Mouse (Mus musculus) limb, embryonic 11.5 days (tissue): Measurements from ENCODE around the gene Rexo1. TPM values are rescaled to one million over a fixed set of nuclear protein-coding genes. Genes with fewer than 3 reads are reported as not detected.

Experiments used
- ATAC-seq: fragments of 200-750 bp; cut with Nextera tagmentation; 2 replicates; pipeline ENCODE4 v1.8.0; 2017; ENCODE audit warnings: low read depth; ENCODE audit not compliant: insufficient number of reproducible peaks, low FRiP score, low TSS enrichment
- DNase-seq: peaks from one replicate; pipeline ENCODE4 v3.0.0-alpha.2; 2015; ENCODE audit warnings: low spot score
- H3K27ac ChIP-seq: fragments of 300-500 bp; sonication (generic); replicated peaks from 2 replicates; pipeline ENCODE4 v1.5.1; 2014; ENCODE audit warnings: low read depth, mild to moderate bottlenecking, low read length
- H3K27me3 ChIP-seq: fragments of 300-500 bp; sonication (generic); 2 replicates; pipeline ENCODE4 v1.6.1; 2014; ENCODE audit warnings: mild to moderate bottlenecking, low read length, mixed read lengths; ENCODE audit not compliant: control insufficient read depth, insufficient read depth
- H3K36me3 ChIP-seq: fragments of 300-500 bp; sonication (generic); 2 replicates; pipeline ENCODE4 v1.6.1; 2014; ENCODE audit warnings: mild to moderate bottlenecking, low read length, moderate library complexity, mixed read lengths; ENCODE audit not compliant: control insufficient read depth, insufficient read depth
- H3K4me1 ChIP-seq: fragments of 300-500 bp; sonication (generic); 2 replicates; pipeline ENCODE4 v1.6.1; 2014; ENCODE audit warnings: low read length, mixed read lengths; ENCODE audit not compliant: control insufficient read depth, insufficient read depth
- H3K4me2 ChIP-seq: fragments of 300-500 bp; sonication (generic); 2 replicates; pipeline ENCODE4 v1.6.1; 2014; ENCODE audit warnings: low read depth, mild to moderate bottlenecking, moderate library complexity; ENCODE audit not compliant: severe bottlenecking
- H3K4me3 ChIP-seq: fragments of 300-500 bp; sonication (generic); 2 replicates; pipeline ENCODE4 v1.5.1; 2014; ENCODE audit warnings: low read depth, low read length
- H3K9ac ChIP-seq: fragments of 300-500 bp; sonication (generic); 2 replicates; pipeline ENCODE4 v1.6.1; 2014; ENCODE audit warnings: mild to moderate bottlenecking, low read length
- H3K9me3 ChIP-seq: fragments of 300-500 bp; sonication (generic); 2 replicates; pipeline ENCODE4 v1.6.1; 2016; ENCODE audit warnings: low read length; ENCODE audit not compliant: control insufficient read depth
- WGBS: fragments of 180-500 bp; shearing (Covaris S2); extraction: QIAGEN DNeasy Blood & Tissue Kit; methylation state at CpG from one replicate; pipeline ENCODE4 v1.1.7; 2014; 5-methylcytosine and 5-hydroxymethylcytosine counted together
- polyA plus RNA-seq: library from polyadenylated mRNA; unstranded; fragments of >200 nt; fragmentation: Nextera tagmentation; extraction: Ambion mirVana; gene quantifications from 2 replicates; pipeline ENCODE4 v1.2.1, GENCODE M21; 2014

The Rexo1 gene
- polyA plus RNA-seq, 1 experiment from 2014 or later, result 27.2 TPM

GRCm38 (mm10) chr10:80539493-80539892 lies 21.9 kb downstream of the Rexo1 start:
- no peak overlapping the region for H3K27ac ChIP-seq
- H3K4me2 ChIP-seq, result no peak overlapping the region
- H3K9me3 ChIP-seq, result no peaks in the 10 kb centered on the region; the same call in 1 of the 2 replicates
- peaks cover 27% of the 10 kb centered on the region for H3K27me3 ChIP-seq
- 46% methylated on average over 5 of the region's 5 CpGs for WGBS
- DNase-seq, result no peak
- H3K4me1 ChIP-seq, result 0 out of 2 replicates have a peak, but pooled peaks cover 6% of the 10 kb centered on the region
- ATAC-seq, result no peak
- no peak overlapping the region for H3K9ac ChIP-seq
- no peak overlapping the region for H3K4me3 ChIP-seq
- H3K36me3 ChIP-seq, result peaks cover 19% of the 10 kb centered on the region

- Histone ChIP-seq H3K9ac (no peak within 1 kb of the TSS), H3K36me3 (peaks cover 18% of the 10 kb centered on the region), H3K9me3 (no peaks in the 10 kb centered on the region; the same call in 1 of the 2 replicates), H3K27ac (no peak within 1 kb of the TSS), H3K4me2 (peak within 1 kb of the TSS; percentile 28), H3K4me3 (no peak within 1 kb of the TSS; the same call in 1 of the 2 replicates), H3K4me1 (0 out of 2 replicates have a peak, but pooled peaks cover 6% of the 10 kb centered on the region), H3K27me3 (peaks cover 27% of the 10 kb centered on the region)
- 2% methylated on average over 30 of the region's 30 CpGs for WGBS
- ATAC-seq, result peak; percentile 58; the same call in 1 of the 2 replicates
- DNase-seq, result peak; percentile 71
Measured at GRCm38 (mm10) chr10:80538710-80539394, 22.5 kb downstream of the Rexo1 start, which contains the start of gene Atp8b3. Gene Atp8b3 (minus strand): TSS chr10:80539124.

GRCm38 (mm10) chr10:80538180-80538579 lies 23.2 kb downstream of the Rexo1 start:
- Histone ChIP-seq H3K36me3 (peaks cover 13% of the 10 kb centered on the region), H3K9ac (no peak overlapping the region), H3K4me3 (no peak overlapping the region), H3K27ac (no peak overlapping the region), H3K27me3 (peaks cover 27% of the 10 kb centered on the region), H3K4me2 (no peak overlapping the region), H3K9me3 (no peaks in the 10 kb centered on the region; the same call in 1 of the 2 replicates), H3K4me1 (0 out of 2 replicates have a peak, but pooled peaks cover 6% of the 10 kb centered on the region)
- DNase-seq (no peak), ATAC-seq (no peak)
- 60% methylated on average over 5 of the region's 5 CpGs for WGBS

- no peak for DNase-seq
- Histone ChIP-seq H3K36me3 (0 out of 2 replicates have a peak, but pooled peaks cover 2% of the 10 kb centered on the region), H3K27me3 (peaks cover 27% of the 10 kb centered on the region), H3K4me1 (0 out of 2 replicates have a peak, but pooled peaks cover 6% of the 10 kb centered on the region), H3K9ac (no peak overlapping the region), H3K27ac (no peak overlapping the region), H3K4me2 (no peak overlapping the region), H3K4me3 (no peak overlapping the region), H3K9me3 (no peaks in the 10 kb centered on the region; the same call in 1 of the 2 replicates)
- whole genome bisulfite sequencing, result 7% methylated on average over 13 of the region's 13 CpGs
- ATAC-seq, result no peak
Measured at GRCm38 (mm10) chr10:80535711-80536110, 25.6 kb downstream of the Rexo1 start.

- Histone ChIP-seq H3K4me2 (no peak overlapping the region; the same call in 1 of the 2 replicates), H3K27me3 (peaks cover 27% of the 10 kb centered on the region), H3K4me3 (no peak overlapping the region), H3K9ac (no peak overlapping the region), H3K4me1 (0 out of 2 replicates have a peak, but pooled peaks cover 6% of the 10 kb centered on the region), H3K27ac (no peak overlapping the region), H3K9me3 (no peaks in the 10 kb centered on the region; the same call in 1 of the 2 replicates), H3K36me3 (0 out of 2 replicates have a peak, but pooled peaks cover 2% of the 10 kb centered on the region)
- ATAC-seq, result no peak
- 10% methylated on average over 14 of the region's 14 CpGs for WGBS
- DNase-seq, result no peak
Measured at GRCm38 (mm10) chr10:80535071-80535470, 26.3 kb downstream of the Rexo1 start.

- Histone ChIP-seq H3K9me3 (no peaks in the 10 kb centered on the region; the same call in 1 of the 2 replicates), H3K9ac (no peak overlapping the region), H3K27ac (no peak overlapping the region), H3K4me3 (no peak overlapping the region), H3K4me2 (no peak overlapping the region), H3K4me1 (0 out of 2 replicates have a peak, but pooled peaks cover 3% of the 10 kb centered on the region), H3K36me3 (0 out of 2 replicates have a peak, but pooled peaks cover 2% of the 10 kb centered on the region), H3K27me3 (peaks cover 25% of the 10 kb centered on the region)
- no peak for DNase-seq
- 11% methylated on average over 7 of the region's 7 CpGs for WGBS
- no peak for ATAC-seq
Measured at GRCm38 (mm10) chr10:80533704-80534103, 27.7 kb downstream of the Rexo1 start.

GRCm38 (mm10) chr10:80532783-80533182 lies 28.6 kb downstream of the Rexo1 start:
- Histone ChIP-seq H3K9ac (no peak overlapping the region), H3K4me1 (0 out of 2 replicates have a peak, but pooled peaks cover 3% of the 10 kb centered on the region), H3K4me2 (no peak overlapping the region), H3K4me3 (no peak overlapping the region), H3K9me3 (no peaks in the 10 kb centered on the region; the same call in 1 of the 2 replicates), H3K27ac (no peak overlapping the region), H3K36me3 (0 out of 2 replicates have a peak, but pooled peaks cover 2% of the 10 kb centered on the region), H3K27me3 (peaks cover 24% of the 10 kb centered on the region)
- ATAC-seq (no peak), DNase-seq (no peak)
- 88% methylated on average over 11 of the region's 11 CpGs for WGBS

- no peak overlapping the region for H3K27ac ChIP-seq
- peak; percentile 54 for DNase-seq
- H3K9me3 ChIP-seq, result no peaks in the 10 kb centered on the region
- no peak overlapping the region for H3K9ac ChIP-seq
- H3K27me3 ChIP-seq, result no peaks in the 10 kb centered on the region
- no peaks in the 10 kb centered on the region for H3K36me3 ChIP-seq
- H3K4me1 ChIP-seq, result no peaks in the 10 kb centered on the region
- ATAC-seq, result peak; percentile 85
- peak overlapping the region; percentile 5; the same call in 1 of the 2 replicates for H3K4me2 ChIP-seq
- no peak overlapping the region for H3K4me3 ChIP-seq
- 24% methylated on average over 9 of the region's 9 CpGs for WGBS
Measured at GRCm38 (mm10) chr10:80526172-80526571, 35.2 kb downstream of the Rexo1 start.
